Mouse (Mus musculus): Measurements from ENCODE around the gene Gm5089.

The Gm5089 gene

GRCm38 (mm10) chr14:122477261-122477671 lies 26.4 kb upstream of the Gm5089 start:
- no peak for DNase-seq

DNA sequence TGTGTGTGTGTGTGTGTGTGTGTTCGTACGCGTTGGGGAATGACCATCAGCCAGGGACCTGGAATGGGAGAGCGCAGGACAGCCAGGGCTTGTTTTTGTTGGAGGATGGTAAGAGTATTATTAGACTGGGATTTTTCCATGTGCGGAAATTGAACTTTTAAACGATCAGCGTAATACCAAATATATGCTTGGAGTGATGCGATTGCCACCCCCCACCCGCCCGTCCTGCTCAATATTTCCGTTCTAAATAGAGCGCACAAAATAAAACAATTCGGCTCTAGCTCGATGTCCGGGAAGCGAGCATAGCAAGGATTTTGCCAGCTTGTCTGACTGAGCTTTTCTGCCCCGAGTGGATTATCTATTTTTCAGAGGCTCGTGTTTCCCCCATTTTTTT lies 25.9 kb upstream of the Gm5089 start:
- DNase-seq, result no peak

DNA sequence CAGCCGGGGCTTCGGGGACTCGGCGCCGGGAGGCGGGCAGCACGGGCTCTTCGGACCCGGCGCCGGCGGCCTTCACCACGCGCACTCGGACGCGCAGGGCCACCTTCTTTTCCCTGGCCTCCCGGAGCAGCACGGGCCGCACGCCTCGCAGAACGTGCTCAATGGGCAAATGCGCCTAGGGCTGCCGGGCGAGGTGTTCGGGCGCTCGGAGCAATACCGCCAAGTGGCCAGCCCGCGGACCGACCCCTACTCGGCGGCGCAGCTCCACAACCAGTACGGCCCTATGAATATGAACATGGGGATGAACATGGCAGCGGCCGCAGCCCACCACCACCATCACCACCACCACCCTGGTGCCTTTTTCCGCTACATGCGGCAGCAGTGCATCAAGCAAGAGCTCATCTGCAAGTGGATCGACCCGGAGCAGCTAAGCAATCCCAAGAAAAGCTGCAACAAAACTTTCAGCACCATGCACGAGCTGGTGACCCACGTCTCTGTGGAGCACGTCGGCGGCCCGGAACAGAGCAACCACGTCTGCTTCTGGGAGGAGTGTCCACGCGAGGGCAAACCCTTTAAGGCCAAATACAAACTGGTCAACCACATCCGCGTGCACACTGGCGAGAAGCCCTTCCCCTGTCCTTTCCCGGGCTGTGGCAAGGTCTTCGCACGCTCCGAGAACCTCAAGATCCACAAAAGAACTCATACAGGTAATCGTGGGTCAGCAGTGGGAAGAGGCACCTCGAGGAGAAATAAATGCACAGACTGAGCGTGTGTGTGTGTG lies 25.3 kb upstream of the Gm5089 start:
- DNase-seq, result peak; percentile 38

GRCm38 (mm10) chr14:122475557-122476040 lies 24.7 kb upstream of the Gm5089 start:
- DNase-seq, result peak; percentile 38

DNA sequence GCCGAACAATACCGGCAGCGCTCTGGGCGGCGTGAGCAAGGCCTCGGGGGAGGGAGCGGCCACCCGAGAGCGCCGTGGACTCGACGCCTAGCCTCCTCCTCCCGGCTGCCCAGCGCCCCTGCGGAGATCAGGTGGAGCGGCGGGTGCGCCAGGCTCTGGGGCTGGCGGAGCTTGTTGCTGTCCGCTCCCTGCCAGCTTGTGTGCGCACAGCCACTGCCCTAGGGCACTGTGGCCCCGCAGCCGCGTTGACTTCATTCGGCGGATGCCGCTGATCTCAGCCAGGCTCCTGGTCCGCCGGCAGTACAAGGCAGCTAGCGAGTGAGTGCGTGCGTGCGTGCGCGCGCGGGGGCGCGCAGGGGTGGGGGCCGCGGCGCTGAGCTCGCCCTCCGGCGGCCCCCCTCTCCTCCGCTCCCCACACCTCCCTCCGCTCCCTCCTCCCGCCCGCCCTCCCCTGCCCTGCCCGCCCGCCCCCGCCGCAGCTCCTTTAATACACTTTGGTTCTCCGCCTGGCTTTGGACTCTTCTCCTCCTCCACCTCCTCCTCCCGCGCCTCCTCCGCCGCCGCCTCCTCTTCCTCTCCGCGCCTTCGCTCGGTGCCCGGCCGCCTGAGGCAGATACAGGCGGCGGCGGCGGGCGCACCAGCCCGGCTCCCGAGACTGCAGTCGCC lies 24.1 kb upstream of the Gm5089 start, which contains the start of gene Zic2:
Gene Zic2, plus strand, starts transcription at position 545 of the 666 bp plus-strand sequence.
- DNase-seq, result peak; percentile 60

DNA sequence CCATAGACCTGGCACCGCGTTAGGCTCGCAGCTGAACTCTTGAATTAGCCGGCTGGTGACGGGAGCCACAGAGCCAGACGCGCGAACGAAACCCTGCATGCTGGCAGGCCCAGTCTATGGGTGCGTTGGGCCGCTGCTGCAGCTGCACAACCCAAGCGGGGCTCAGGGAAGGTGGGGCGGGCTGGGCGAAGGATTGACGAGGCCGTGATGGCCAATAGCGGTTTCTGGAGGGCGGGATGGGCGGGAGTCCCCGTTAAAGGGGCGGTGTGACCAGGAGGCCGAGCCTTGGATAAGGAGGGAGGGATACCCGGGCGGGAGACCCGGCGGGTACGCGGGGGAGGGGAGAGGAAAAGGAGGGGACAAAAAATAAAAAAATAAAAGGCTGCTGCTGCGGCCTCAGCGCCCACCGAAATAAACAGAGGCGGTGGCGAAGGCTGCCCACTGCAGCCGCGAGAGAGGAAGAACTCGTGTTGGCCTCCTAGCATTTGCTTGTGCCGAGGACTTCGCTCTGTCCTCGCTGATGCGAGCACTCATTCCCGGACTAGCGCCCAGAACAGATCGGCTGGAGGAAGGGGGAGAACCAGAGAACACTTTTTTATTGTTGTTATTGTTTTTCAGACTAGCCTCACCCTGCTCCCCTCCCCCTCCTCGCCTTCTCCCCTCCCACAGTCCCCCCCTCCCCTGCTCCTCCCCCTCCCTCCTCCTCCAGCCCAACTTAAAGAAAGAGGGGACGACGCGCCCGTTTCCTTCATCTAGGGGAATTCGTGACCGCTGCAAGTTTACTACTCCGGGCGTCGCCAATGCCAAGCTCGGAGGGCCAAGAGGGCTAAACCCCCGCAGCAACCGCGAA lies 23.4 kb upstream of the Gm5089 start:
- peak; percentile 40 for DNase-seq

DNA sequence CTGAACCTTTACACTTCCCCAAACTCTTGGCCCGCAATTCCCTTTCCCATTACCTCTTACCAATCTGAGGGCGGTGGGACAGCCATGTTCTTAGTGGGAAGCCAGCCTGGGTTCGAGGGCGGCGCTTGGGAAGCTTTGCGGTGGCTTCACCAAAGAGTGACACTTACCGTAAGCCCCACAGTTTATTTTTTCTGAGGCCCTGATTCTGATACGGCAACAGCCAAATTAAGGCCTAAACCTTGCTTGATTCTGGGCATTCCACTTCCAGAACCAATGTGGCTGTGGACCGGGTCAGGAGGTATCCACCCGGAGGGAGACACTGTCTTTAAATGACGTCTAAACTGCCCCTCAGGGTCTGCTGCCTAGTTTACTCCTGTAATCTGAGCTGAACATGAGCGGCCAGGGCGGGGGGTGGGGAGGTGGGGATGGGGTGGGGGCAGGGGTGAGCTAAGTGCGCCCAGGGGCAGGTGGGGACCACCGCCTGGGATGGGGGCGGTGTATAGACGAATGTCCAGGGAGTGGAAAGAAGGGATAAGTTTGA lies 22.4 kb upstream of the Gm5089 start:
- peak; percentile 4 for DNase-seq

- no peak for DNase-seq
These were observed 21.7 kb upstream of the Gm5089 start for GRCm38 (mm10) chr14:122472647-122473046.

GRCm38 (mm10) chr14:122472161-122472560 lies 21.2 kb upstream of the Gm5089 start:
- DNase-seq, result peak; percentile 3

- peak; percentile 4 for DNase-seq
These were observed 20.7 kb upstream of the Gm5089 start for GRCm38 (mm10) chr14:122471449-122472085.

DNA sequence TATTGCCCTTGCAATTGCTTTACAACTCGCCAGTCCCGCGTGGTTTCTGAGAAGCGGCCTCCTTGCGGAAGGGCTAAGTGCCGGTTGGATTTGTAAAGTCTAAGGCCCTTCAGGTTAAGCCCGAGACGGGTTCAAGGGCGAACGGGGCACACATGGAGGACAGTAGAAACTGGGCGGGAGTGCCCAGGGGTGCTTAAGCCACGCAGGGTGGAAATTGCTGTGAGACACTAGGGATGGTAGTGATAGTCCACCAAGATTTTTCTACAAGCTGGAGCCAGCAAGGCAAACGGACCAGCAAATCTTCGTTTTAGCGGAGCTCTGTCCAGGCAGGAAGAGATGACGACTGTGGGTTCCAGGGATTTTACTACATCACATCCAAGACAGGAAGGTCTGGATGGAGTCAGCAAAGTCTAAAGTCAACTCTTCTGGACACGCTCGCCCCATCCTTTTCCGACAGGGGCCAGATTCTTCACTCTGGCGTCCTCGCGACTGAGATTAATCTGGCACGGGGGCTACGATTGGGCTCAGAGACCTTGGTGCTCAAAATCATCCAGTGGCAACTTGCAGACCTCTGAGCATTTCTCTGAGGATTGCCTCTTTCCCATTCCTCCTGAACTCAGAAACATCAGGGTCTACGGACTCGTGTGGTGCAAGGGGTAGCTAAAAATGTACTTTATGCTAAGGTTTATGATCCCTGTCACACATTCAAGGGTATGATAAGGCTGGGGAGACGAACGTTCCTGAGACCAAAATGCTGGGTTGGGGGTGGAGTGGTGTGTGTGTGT lies 18.2 kb upstream of the Gm5089 start:
- peak; percentile 10 for DNase-seq

DNA sequence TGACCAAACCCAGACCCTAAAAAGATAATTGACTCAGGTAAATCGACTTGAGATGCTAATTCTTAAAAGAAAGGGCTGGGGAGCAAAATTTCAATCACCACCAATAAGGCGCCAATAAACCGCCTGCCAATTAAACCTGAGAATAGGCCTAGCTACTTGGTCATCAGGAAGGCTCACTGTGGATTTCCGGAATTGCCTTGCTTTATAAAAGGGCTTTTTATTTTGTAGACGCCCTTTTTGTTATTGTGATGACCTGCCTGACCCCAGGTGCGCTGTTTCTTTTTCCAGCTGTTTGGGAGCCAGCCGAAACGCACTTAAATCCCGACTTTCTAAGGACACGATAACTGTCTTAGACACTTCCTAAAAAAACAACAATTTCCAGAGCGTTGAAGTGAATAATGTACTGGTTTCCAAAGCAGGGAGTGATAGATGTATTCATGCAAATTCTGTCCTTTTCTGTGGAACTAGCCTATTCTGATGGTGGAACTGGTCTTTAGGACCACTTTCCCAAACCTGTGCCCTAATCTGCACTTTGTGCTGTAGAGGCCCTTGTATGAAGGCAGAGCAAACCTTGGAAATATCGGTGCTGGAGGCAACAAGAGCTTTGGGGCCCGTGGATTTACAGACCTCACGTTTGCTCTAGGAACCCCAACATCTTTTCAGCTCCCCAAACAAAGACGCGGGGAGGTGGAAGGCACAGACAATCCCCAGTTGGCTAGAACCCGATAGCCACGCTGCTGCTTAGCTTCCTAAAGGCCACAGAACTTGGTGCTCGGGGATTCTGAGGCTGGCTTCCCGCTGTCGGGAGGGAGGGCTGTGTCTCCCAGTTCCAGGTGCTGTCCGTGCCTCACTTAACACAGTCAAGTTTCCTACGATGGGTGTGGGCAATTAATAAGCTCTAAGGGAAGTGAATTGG lies 17.3 kb upstream of the Gm5089 start:
- DNase-seq, result peak; percentile 8

- no peak for DNase-seq
These were observed 15.9 kb upstream of the Gm5089 start for GRCm38 (mm10) chr14:122466756-122467362.

GRCm38 (mm10) chr14:122465931-122466490 lies 15.1 kb upstream of the Gm5089 start:
- DNase-seq, result no peak

- DNase-seq, result peak; percentile 47
These were observed 14.1 kb upstream of the Gm5089 start, which contains the start of gene Zic5 for GRCm38 (mm10) chr14:122464763-122465741. Zic5 (minus strand) TSS chr14:122465677.

GRCm38 (mm10) chr14:122464351-122464762 lies 13.4 kb upstream of the Gm5089 start:
- DNase-seq, result no peak

DNA sequence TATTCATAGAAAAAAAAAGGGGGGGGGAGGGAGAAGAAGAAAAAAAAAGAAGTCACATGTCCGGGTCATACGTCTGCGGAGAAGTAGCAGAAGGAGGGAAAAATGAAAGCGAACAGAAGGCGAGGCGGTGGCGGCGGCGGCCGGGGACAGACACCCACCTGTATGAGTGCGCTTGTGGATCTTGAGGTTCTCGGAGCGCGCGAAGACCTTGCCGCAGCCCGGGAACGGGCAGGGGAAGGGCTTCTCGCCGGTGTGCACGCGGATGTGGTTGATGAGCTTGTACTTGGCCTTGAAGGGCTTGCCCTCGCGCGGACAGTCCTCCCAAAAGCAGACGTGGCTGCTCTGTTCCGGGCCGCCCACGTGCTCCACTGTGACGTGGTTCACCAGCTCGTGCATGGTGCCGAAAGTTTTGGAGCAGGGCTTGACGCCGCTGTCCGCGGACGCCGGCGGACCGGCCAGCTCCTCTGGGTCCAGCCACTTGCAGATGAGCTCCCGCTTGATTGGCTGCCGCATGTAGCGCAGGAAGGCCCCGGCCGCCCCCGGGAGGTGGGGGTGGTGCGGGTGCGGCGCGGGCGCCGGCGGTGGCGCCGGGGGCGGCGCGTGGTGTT lies 12.9 kb upstream of the Gm5089 start:
- DNase-seq, result peak; percentile 31

Measured in right cerebral cortex, postnatal 25 days (tissue).